Mouse (Mus musculus): ENCODE data around the gene Dhps. TPM values are rescaled to one million over a fixed set of nuclear protein-coding genes. Genes with fewer than 3 reads are reported as not detected.

The Dhps gene
- polyA plus RNA-seq, 1 experiment from 2014 or later: 98.7 TPM

GRCm38 (mm10) chr8:85057367-85057766 is 14.2 kb upstream of the Dhps start:
- no peak for ATAC-seq
- Histone ChIP-seq H3K27ac (ENCODE audit: low read length) (no peak overlapping the region), H3K9ac (replicated peaks; ENCODE audit: low read depth, low read length) (no peak overlapping the region), H3K36me3 (ENCODE audit: control insufficient read depth, insufficient read depth) (peaks cover 26% of the 10 kb centered on the region), H3K4me1 (replicated peaks; ENCODE audit: control insufficient read depth, insufficient read depth, low read length) (peaks cover 21% of the 10 kb centered on the region), H3K9me3 (ENCODE audit: control insufficient read depth, low read length) (no peaks in the 10 kb centered on the region), H3K4me2 (ENCODE audit: low read length) (no peak overlapping the region), H3K27me3 (replicated peaks; ENCODE audit: control insufficient read depth, insufficient read depth, low read length) (no peaks in the 10 kb centered on the region), H3K4me3 (replicated peaks; ENCODE audit: low read length) (no peak overlapping the region)
- WGBS: 83% methylated on average over 7 of the region's 7 CpGs

- no peaks in the 10 kb centered on the region for H3K9me3 ChIP-seq (ENCODE audit: control insufficient read depth, low read length)
- peak within 1 kb of the TSS; percentile 84 for H3K4me3 ChIP-seq (replicated peaks; ENCODE audit: low read length)
- H3K27me3 ChIP-seq (replicated peaks; ENCODE audit: control insufficient read depth, insufficient read depth, low read length): no peaks in the 10 kb centered on the region
- peaks cover 3% of the 10 kb centered on the region; the same call in 1 of the 2 replicates for H3K36me3 ChIP-seq (ENCODE audit: control insufficient read depth, insufficient read depth)
- peak within 1 kb of the TSS; percentile 76 for H3K9ac ChIP-seq (replicated peaks; ENCODE audit: low read depth, low read length)
- peak within 1 kb of the TSS; percentile 53; the same call in 1 of the 2 replicates for H3K27ac ChIP-seq (ENCODE audit: low read length)
- peak; percentile 94 for ATAC-seq
- peak within 1 kb of the TSS; percentile 96 for H3K4me2 ChIP-seq (ENCODE audit: low read length)
- 0% methylated on average over 52 of the region's 53 CpGs for WGBS
- peaks cover 22% of the 10 kb centered on the region for H3K4me1 ChIP-seq (replicated peaks; ENCODE audit: control insufficient read depth, insufficient read depth, low read length)
Observed at GRCm38 (mm10) chr8:85059879-85060616, 11.5 kb upstream of the Dhps start, which contains the start of gene Fbxw9. Fbxw9 (plus strand) TSS chr8:85060055.

- no peak overlapping the region for H3K9ac ChIP-seq (replicated peaks; ENCODE audit: low read depth, low read length)
- no peak overlapping the region for H3K27ac ChIP-seq (ENCODE audit: low read length)
- H3K4me1 ChIP-seq (replicated peaks; ENCODE audit: control insufficient read depth, insufficient read depth, low read length): peaks cover 22% of the 10 kb centered on the region
- 94% methylated on average over 4 of the region's 4 CpGs for WGBS
- no peaks in the 10 kb centered on the region for H3K9me3 ChIP-seq (ENCODE audit: control insufficient read depth, low read length)
- no peak for ATAC-seq
- H3K27me3 ChIP-seq (replicated peaks; ENCODE audit: control insufficient read depth, insufficient read depth, low read length): no peaks in the 10 kb centered on the region
- H3K36me3 ChIP-seq (ENCODE audit: control insufficient read depth, insufficient read depth): 0 out of 2 replicates have a peak, but pooled peaks cover 2% of the 10 kb centered on the region
- no peak overlapping the region for H3K4me2 ChIP-seq (ENCODE audit: low read length)
- no peak overlapping the region for H3K4me3 ChIP-seq (replicated peaks; ENCODE audit: low read length)
Observed at GRCm38 (mm10) chr8:85062603-85063002, 9.0 kb upstream of the Dhps start.

GRCm38 (mm10) chr8:85065213-85065612 is 6.3 kb upstream of the Dhps start:
- Histone ChIP-seq H3K4me2 (ENCODE audit: low read length) (no peak overlapping the region), H3K9ac (replicated peaks; ENCODE audit: low read depth, low read length) (no peak overlapping the region), H3K9me3 (ENCODE audit: control insufficient read depth, low read length) (no peaks in the 10 kb centered on the region), H3K4me3 (replicated peaks; ENCODE audit: low read length) (no peak overlapping the region), H3K36me3 (ENCODE audit: control insufficient read depth, insufficient read depth) (0 out of 2 replicates have a peak, but pooled peaks cover 2% of the 10 kb centered on the region), H3K27me3 (replicated peaks; ENCODE audit: control insufficient read depth, insufficient read depth, low read length) (no peaks in the 10 kb centered on the region), H3K27ac (ENCODE audit: low read length) (no peak overlapping the region), H3K4me1 (replicated peaks; ENCODE audit: control insufficient read depth, insufficient read depth, low read length) (peaks cover 22% of the 10 kb centered on the region)
- no peak for ATAC-seq
- 34% methylated on average over 2 of the region's 2 CpGs for WGBS

GRCm38 (mm10) chr8:85067155-85067554 is 4.4 kb upstream of the Dhps start:
- Histone ChIP-seq H3K27me3 (replicated peaks; ENCODE audit: control insufficient read depth, insufficient read depth, low read length) (no peaks in the 10 kb centered on the region), H3K4me3 (replicated peaks; ENCODE audit: low read length) (no peak overlapping the region), H3K36me3 (ENCODE audit: control insufficient read depth, insufficient read depth) (0 out of 2 replicates have a peak, but pooled peaks cover 2% of the 10 kb centered on the region), H3K9ac (replicated peaks; ENCODE audit: low read depth, low read length) (no peak overlapping the region), H3K4me2 (ENCODE audit: low read length) (no peak overlapping the region), H3K27ac (ENCODE audit: low read length) (no peak overlapping the region), H3K9me3 (ENCODE audit: control insufficient read depth, low read length) (no peaks in the 10 kb centered on the region), H3K4me1 (replicated peaks; ENCODE audit: control insufficient read depth, insufficient read depth, low read length) (peaks cover 11% of the 10 kb centered on the region)
- WGBS: 98% methylated on average over 2 of the region's 2 CpGs
- no peak for ATAC-seq

GRCm38 (mm10) chr8:85067982-85068381 is 3.6 kb upstream of the Dhps start, which contains the start of gene Gm5741:
Gm5741 (minus strand) TSS chr8:85067982.
- Histone ChIP-seq H3K4me3 (replicated peaks; ENCODE audit: low read length) (no peak within 1 kb of the TSS), H3K27ac (ENCODE audit: low read length) (no peak within 1 kb of the TSS), H3K9ac (replicated peaks; ENCODE audit: low read depth, low read length) (no peak within 1 kb of the TSS), H3K27me3 (replicated peaks; ENCODE audit: control insufficient read depth, insufficient read depth, low read length) (no peaks in the 10 kb centered on the region), H3K9me3 (ENCODE audit: control insufficient read depth, low read length) (no peaks in the 10 kb centered on the region), H3K4me2 (ENCODE audit: low read length) (no peak within 1 kb of the TSS), H3K4me1 (replicated peaks; ENCODE audit: control insufficient read depth, insufficient read depth, low read length) (peaks cover 14% of the 10 kb centered on the region), H3K36me3 (ENCODE audit: control insufficient read depth, insufficient read depth) (0 out of 2 replicates have a peak, but pooled peaks cover 2% of the 10 kb centered on the region)
- no peak for ATAC-seq

GRCm38 (mm10) chr8:85071041-85071440 is 516 bp upstream of the Dhps start:
- H3K9me3 ChIP-seq (ENCODE audit: control insufficient read depth, low read length): no peaks in the 10 kb centered on the region
- peaks cover 15% of the 10 kb centered on the region for H3K36me3 ChIP-seq (ENCODE audit: control insufficient read depth, insufficient read depth)
- H3K4me1 ChIP-seq (replicated peaks; ENCODE audit: control insufficient read depth, insufficient read depth, low read length): peaks cover 16% of the 10 kb centered on the region
- peak overlapping the region; percentile 92 for H3K4me3 ChIP-seq (replicated peaks; ENCODE audit: low read length)
- H3K4me2 ChIP-seq (ENCODE audit: low read length): peak overlapping the region; percentile 63
- no peaks in the 10 kb centered on the region for H3K27me3 ChIP-seq (replicated peaks; ENCODE audit: control insufficient read depth, insufficient read depth, low read length)
- ATAC-seq: no peak
- H3K9ac ChIP-seq (replicated peaks; ENCODE audit: low read depth, low read length): peak overlapping the region; percentile 88
- WGBS: 88% methylated on average over 5 of the region's 5 CpGs
- peak overlapping the region; percentile 95 for H3K27ac ChIP-seq (ENCODE audit: low read length)

GRCm38 (mm10) chr8:85072364-85072929 is 890 bp downstream of the Dhps start:
- peaks cover 18% of the 10 kb centered on the region for H3K36me3 ChIP-seq (ENCODE audit: control insufficient read depth, insufficient read depth)
- H3K9ac ChIP-seq (replicated peaks; ENCODE audit: low read depth, low read length): peak overlapping the region; percentile 88
- no peak for ATAC-seq
- H3K4me1 ChIP-seq (replicated peaks; ENCODE audit: control insufficient read depth, insufficient read depth, low read length): peaks cover 16% of the 10 kb centered on the region
- WGBS: 44% methylated on average over 9 of the region's 9 CpGs
- no peaks in the 10 kb centered on the region for H3K27me3 ChIP-seq (replicated peaks; ENCODE audit: control insufficient read depth, insufficient read depth, low read length)
- H3K4me2 ChIP-seq (ENCODE audit: low read length): peak overlapping the region; percentile 63
- H3K4me3 ChIP-seq (replicated peaks; ENCODE audit: low read length): peak overlapping the region; percentile 92
- no peaks in the 10 kb centered on the region for H3K9me3 ChIP-seq (ENCODE audit: control insufficient read depth, low read length)
- peak overlapping the region; percentile 95 for H3K27ac ChIP-seq (ENCODE audit: low read length)

GRCm38 (mm10) chr8:85073041-85073612 is 1.6 kb downstream of the Dhps start:
- no peak overlapping the region for H3K4me2 ChIP-seq (ENCODE audit: low read length)
- 94% methylated on average over 15 of the region's 15 CpGs for WGBS

More at GRCm38 (mm10) chr8:85073041-85073612, 1.6 kb downstream of the Dhps start:
- no peak for ATAC-seq
- Histone ChIP-seq H3K27me3 (replicated peaks; ENCODE audit: control insufficient read depth, insufficient read depth, low read length) (no peaks in the 10 kb centered on the region), H3K9me3 (ENCODE audit: control insufficient read depth, low read length) (no peaks in the 10 kb centered on the region), H3K9ac (replicated peaks; ENCODE audit: low read depth, low read length) (no peak overlapping the region), H3K4me1 (replicated peaks; ENCODE audit: control insufficient read depth, insufficient read depth, low read length) (peaks cover 16% of the 10 kb centered on the region), H3K4me3 (replicated peaks; ENCODE audit: low read length) (no peak overlapping the region), H3K36me3 (ENCODE audit: control insufficient read depth, insufficient read depth) (peaks cover 18% of the 10 kb centered on the region), H3K27ac (ENCODE audit: low read length) (no peak overlapping the region)

Measured in forebrain, embryonic 16.5 days (tissue).